Mouse (Mus musculus) embryo, embryonic 9.5 days (tissue): ENCODE data around the gene Cfap97.
A peak's percentile ranks its signal among the peaks of the same experiment; 100 is the strongest.
"Not testable (repeated sequence)": the region's sequence is repeated elsewhere in the genome, so short reads cannot be mapped to it uniquely, and the experiment has no call there.

Experiments used
- DNase-seq: peaks from one replicate; pipeline ENCODE4 v3.0.0-alpha.2; 2017; ENCODE audit errors: extremely low spot score

The Cfap97 gene

GRCm38 (mm10) chr8:46226622-46227021 is 75.1 kb downstream of the Cfap97 start:
- no peak for DNase-seq

GRCm38 (mm10) chr8:46231968-46232367 is 80.4 kb downstream of the Cfap97 start:
- DNase-seq, result not testable (repeated sequence)

GRCm38 (mm10) chr8:46232798-46233197 is 81.2 kb downstream of the Cfap97 start:
- DNase-seq, result no peak

GRCm38 (mm10) chr8:46234736-46235135 is 83.2 kb downstream of the Cfap97 start:
- no peak for DNase-seq

- DNase-seq, result no peak
Observed at GRCm38 (mm10) chr8:46236441-46237223, 85.1 kb downstream of the Cfap97 start.

GRCm38 (mm10) chr8:46241568-46242374 is 90.2 kb downstream of the Cfap97 start:
- peak; percentile 77 for DNase-seq

- no peak for DNase-seq
Observed at GRCm38 (mm10) chr8:46242946-46243345, 91.4 kb downstream of the Cfap97 start.
